Mouse (Mus musculus) intestine, postnatal 0 days (tissue): ENCODE results near the gene Rnf141. TPM values are rescaled to one million over a fixed set of nuclear protein-coding genes. Genes with fewer than 3 reads are reported as not detected.
A peak's percentile ranks its signal among the peaks of the same experiment; 100 is the strongest.

Experiments
- ATAC-seq: fragments of 200-750 bp; cut with Nextera tagmentation; 2 replicates; pipeline ENCODE4 v1.8.0; 2017; ENCODE audit warnings: mild to moderate bottlenecking, moderate TSS enrichment, moderate library complexity
- H3K27ac ChIP-seq: fragments of 300-500 bp; sonication (generic); 2 replicates; pipeline ENCODE4 v1.5.1; 2014; ENCODE audit warnings: mild to moderate bottlenecking, low read depth, low read length, moderate library complexity
- H3K27me3 ChIP-seq: fragments of 300-500 bp; sonication (generic); replicated peaks from 2 replicates; pipeline ENCODE4 v1.6.1; 2014; ENCODE audit warnings: low read length, mixed read lengths; ENCODE audit not compliant: control insufficient read depth, insufficient read depth
- H3K36me3 ChIP-seq: fragments of 300-500 bp; sonication (generic); 2 replicates; pipeline ENCODE4 v1.6.1; 2014; ENCODE audit warnings: mild to moderate bottlenecking, moderate library complexity; ENCODE audit not compliant: control insufficient read depth, insufficient read depth
- H3K4me1 ChIP-seq: fragments of 300-500 bp; sonication (generic); replicated peaks from 2 replicates; pipeline ENCODE4 v1.6.1; 2014; ENCODE audit warnings: antibody characterized with exemption, low read length, mixed read lengths; ENCODE audit not compliant: control insufficient read depth, insufficient read depth
- H3K4me2 ChIP-seq: fragments of 300-500 bp; sonication (generic); replicated peaks from 2 replicates; pipeline ENCODE4 v1.6.1; 2014; ENCODE audit warnings: low read depth, mild to moderate bottlenecking, moderate library complexity
- H3K4me3 ChIP-seq: fragments of 300-500 bp; sonication (generic); 2 replicates; pipeline ENCODE4 v1.5.1; 2014; ENCODE audit warnings: low read depth, low read length
- H3K9ac ChIP-seq: fragments of 300-500 bp; sonication (generic); 2 replicates; pipeline ENCODE4 v1.6.1; 2014; ENCODE audit warnings: mild to moderate bottlenecking, low read depth, low read length
- H3K9me3 ChIP-seq: fragments of 300-500 bp; sonication (generic); 2 replicates; pipeline ENCODE4 v1.6.1; 2016; ENCODE audit warnings: mixed run types; ENCODE audit not compliant: control insufficient read depth
- CTCF ChIP-seq: sonication (generic); IDR thresholded peaks from 2 replicates; pipeline ENCODE4 v1.5.1; 2016; ENCODE audit warnings: low read depth, mild to moderate bottlenecking, control low read depth, antibody characterized with exemption, moderate library complexity
- WGBS: fragments of 180-500 bp; shearing (Covaris S2); extraction: QIAGEN DNeasy Blood & Tissue Kit; methylation state at CpG from one replicate; pipeline ENCODE4 v1.1.7; 2014; 5-methylcytosine and 5-hydroxymethylcytosine counted together
- polyA plus RNA-seq: library from polyadenylated mRNA; unstranded; fragments of >200 nt; fragmentation: Nextera tagmentation; extraction: Ambion mirVana; gene quantifications from 2 replicates; pipeline ENCODE4 v1.2.1, GENCODE M21; 2015

Gene Rnf141
- polyA plus RNA-seq, 1 experiment from 2014 or later: 31.0 TPM

GRCm38 (mm10) chr7:110816037-110816436, 28.2 kb downstream of the Rnf141 start:
- no peaks in the 10 kb centered on the region for H3K9me3 ChIP-seq
- peak; percentile 42; the same call in 1 of the 2 replicates for ATAC-seq
- H3K4me1 ChIP-seq: no peaks in the 10 kb centered on the region
- no peak overlapping the region for H3K27ac ChIP-seq
- peak; percentile 94 for TF ChIP-seq CTCF
- H3K36me3 ChIP-seq: peaks cover 19% of the 10 kb centered on the region
- no peaks in the 10 kb centered on the region for H3K27me3 ChIP-seq
- no peak overlapping the region for H3K4me2 ChIP-seq
- 67% methylated on average over 5 of the region's 5 CpGs for whole genome bisulfite sequencing
- no peak overlapping the region for H3K9ac ChIP-seq
- no peak overlapping the region for H3K4me3 ChIP-seq

DNA sequence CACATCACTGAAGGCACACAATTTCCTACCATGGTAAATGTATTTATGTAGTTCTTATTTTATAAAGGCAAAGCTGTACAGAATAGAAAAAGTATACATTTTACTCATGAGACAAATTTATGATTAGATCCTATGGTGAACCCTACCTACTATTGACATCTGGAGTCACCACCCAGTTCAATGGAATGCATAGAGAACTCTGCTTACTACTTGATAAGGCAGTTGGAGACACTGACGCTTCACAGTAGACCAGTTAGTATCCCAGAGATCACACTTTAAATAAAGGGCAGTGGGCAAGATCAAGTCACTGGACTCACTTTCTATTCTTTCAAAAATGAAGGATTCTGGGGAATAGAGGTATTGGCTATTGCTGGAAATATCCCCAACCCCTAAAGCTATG, 30.3 kb downstream of the Rnf141 start:
- peaks cover 24% of the 10 kb centered on the region for H3K36me3 ChIP-seq
- no peaks in the 10 kb centered on the region for H3K4me1 ChIP-seq
- H3K4me2 ChIP-seq: no peak overlapping the region
- no peak overlapping the region for H3K27ac ChIP-seq
- no peaks in the 10 kb centered on the region for H3K27me3 ChIP-seq
- no peak overlapping the region for H3K4me3 ChIP-seq
- TF ChIP-seq CTCF: no peak
- H3K9ac ChIP-seq: no peak overlapping the region
- no peaks in the 10 kb centered on the region for H3K9me3 ChIP-seq
- ATAC-seq: no peak
- 75% methylated on average over 1 of the region's 1 CpGs for WGBS

DNA sequence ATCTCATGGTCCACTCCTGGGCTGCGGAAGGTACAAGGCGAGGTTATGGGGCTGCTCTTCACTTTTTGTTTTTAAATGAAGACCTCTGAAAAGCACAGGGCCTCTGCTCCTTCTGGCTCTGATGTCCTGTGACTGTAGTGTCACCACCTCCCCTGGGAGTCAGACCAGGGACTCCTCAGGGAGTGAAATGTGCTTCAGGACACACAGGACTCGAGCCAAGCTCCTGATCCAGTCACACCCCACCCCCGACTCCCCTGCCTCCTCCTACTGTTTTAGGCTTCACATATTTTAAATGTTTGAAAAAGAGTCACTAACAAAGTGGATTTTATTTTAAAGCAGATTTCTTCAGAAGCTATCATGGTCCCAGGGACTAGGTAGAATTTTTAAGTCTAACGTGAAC, 32.7 kb downstream of the Rnf141 start:
- Histone ChIP-seq H3K9ac (no peak overlapping the region), H3K4me3 (no peak overlapping the region), H3K27me3 (no peaks in the 10 kb centered on the region), H3K9me3 (no peaks in the 10 kb centered on the region), H3K4me1 (no peaks in the 10 kb centered on the region), H3K4me2 (no peak overlapping the region), H3K27ac (no peak overlapping the region), H3K36me3 (peaks cover 20% of the 10 kb centered on the region)
- no peak for TF ChIP-seq CTCF
- 83% methylated on average over 5 of the region's 5 CpGs for WGBS
- no peak for ATAC-seq

DNA sequence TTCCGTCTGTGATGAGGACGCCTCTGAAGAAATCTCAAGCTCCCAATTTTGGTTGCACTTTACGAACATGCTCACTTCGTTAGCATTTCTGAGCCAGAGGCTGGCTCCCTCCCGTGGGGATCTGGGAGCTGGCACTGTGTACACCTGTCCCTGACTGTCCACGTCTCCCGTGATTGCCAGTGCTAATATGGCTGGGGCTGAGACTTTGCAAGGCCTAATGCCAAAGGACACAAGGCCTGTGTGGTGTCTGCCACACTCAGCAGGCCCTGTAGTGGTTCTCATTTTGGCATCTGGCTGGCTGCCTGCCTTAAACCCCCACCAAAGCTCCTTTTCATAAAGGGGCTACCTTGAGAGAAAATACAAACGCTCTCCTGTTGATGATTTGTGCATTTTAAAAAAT, 33.3 kb downstream of the Rnf141 start:
- Histone ChIP-seq H3K36me3 (peaks cover 20% of the 10 kb centered on the region), H3K9me3 (no peaks in the 10 kb centered on the region)
- WGBS: 91% methylated on average over 8 of the region's 8 CpGs

GRCm38 (mm10) chr7:110809585-110810557, 34.4 kb downstream of the Rnf141 start:
- Histone ChIP-seq H3K4me1 (no peaks in the 10 kb centered on the region), H3K27ac (no peak overlapping the region), H3K9ac (no peak overlapping the region), H3K27me3 (no peaks in the 10 kb centered on the region), H3K36me3 (peaks cover 17% of the 10 kb centered on the region), H3K9me3 (no peaks in the 10 kb centered on the region), H3K4me2 (no peak overlapping the region), H3K4me3 (no peak overlapping the region)
- WGBS: 89% methylated on average over 18 of the region's 18 CpGs
- TF ChIP-seq CTCF: no peak
- no peak for ATAC-seq

More for the DNA sequence above, 33.3 kb downstream of the Rnf141 start:
- Histone ChIP-seq H3K4me2 (no peak overlapping the region), H3K27me3 (no peaks in the 10 kb centered on the region), H3K4me3 (no peak overlapping the region), H3K4me1 (no peaks in the 10 kb centered on the region), H3K27ac (no peak overlapping the region), H3K9ac (no peak overlapping the region)
- ATAC-seq: no peak
- TF ChIP-seq CTCF: no peak

GRCm38 (mm10) chr7:110808962-110809361, 35.3 kb downstream of the Rnf141 start:
- H3K27me3 ChIP-seq: no peaks in the 10 kb centered on the region
- no peak for TF ChIP-seq CTCF
- no peaks in the 10 kb centered on the region for H3K9me3 ChIP-seq
- H3K27ac ChIP-seq: no peak overlapping the region
- no peaks in the 10 kb centered on the region for H3K4me1 ChIP-seq
- WGBS: 61% methylated on average over 3 of the region's 3 CpGs
- H3K4me3 ChIP-seq: no peak overlapping the region
- H3K36me3 ChIP-seq: peaks cover 17% of the 10 kb centered on the region
- ATAC-seq: no peak
- H3K4me2 ChIP-seq: no peak overlapping the region
- no peak overlapping the region for H3K9ac ChIP-seq
